Mouse (Mus musculus): ENCODE data around the gene Cdcp1.

DNA sequence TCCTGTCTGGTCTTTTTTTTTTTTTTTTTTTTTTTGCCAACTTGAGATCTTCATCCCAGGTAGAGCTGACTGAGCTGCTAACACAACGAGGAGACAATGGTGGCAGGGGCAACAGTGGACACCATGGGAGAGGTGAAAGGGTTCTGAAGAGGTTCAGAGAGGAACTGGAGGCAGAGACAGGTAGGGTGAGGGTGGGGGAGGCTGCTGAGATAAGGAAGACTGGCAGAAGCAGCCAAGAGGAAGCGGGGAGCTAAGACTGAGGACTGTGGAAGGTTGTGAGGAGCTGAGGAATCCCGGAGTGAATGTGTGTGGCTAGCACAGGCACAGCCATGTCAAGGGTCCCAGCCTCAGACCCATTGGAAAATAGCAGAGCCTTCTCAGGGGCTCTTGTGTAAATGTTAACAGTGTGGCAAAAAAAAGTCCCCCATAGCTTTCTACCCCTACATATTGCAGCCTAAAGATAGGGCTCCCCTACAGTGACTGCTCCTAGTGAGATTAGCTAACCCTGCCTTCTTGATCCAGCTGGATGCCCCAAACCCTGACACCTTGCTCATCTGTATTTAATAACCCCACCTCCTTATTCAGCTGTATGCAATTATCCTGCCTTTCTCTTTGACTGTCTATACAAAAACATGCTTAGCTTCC is 11.4 kb upstream of the Cdcp1 start:
- TF ChIP-seq TAL1 (conservative IDR thresholded peaks at IDR 0.05; ENCODE audit: low read depth, low read length) (no peak), CTCF (IDR thresholded peaks at IDR 0.05; ENCODE audit: low read depth, low read length) (no peak), GATA1 (IDR thresholded peaks at IDR 0.05; ENCODE audit: borderline replicate concordance, low read length) (no peak)

Measured in G1E (cell line).